Mouse (Mus musculus): ENCODE data around the gene Tnpo1. TPM values are rescaled to one million over a fixed set of nuclear protein-coding genes. Genes with fewer than 3 reads are reported as not detected.

The Tnpo1 gene
- polyA plus RNA-seq, 1 experiment from 2014 or later, result 124 TPM

- WGBS, result 70% methylated on average over 6 of the region's 6 CpGs
- DNase-seq (ENCODE audit: low spot score), result no peak
These were observed 16.2 kb upstream of the Tnpo1 start for GRCm38 (mm10) chr13:98942360-98942759.

GRCm38 (mm10) chr13:98941829-98942343 lies 15.7 kb upstream of the Tnpo1 start:
- 84% methylated on average over 7 of the region's 7 CpGs for WGBS
- Histone ChIP-seq H3K4me1 (replicated peaks; ENCODE audit: control insufficient read depth, insufficient read depth, low read length) (no peaks in the 10 kb centered on the region), H3K4me2 (replicated peaks; ENCODE audit: low read depth, low read length) (no peak overlapping the region), H3K9me3 (ENCODE audit: control insufficient read depth, low read length) (no peaks in the 10 kb centered on the region), H3K4me3 (ENCODE audit: low read depth, low read length) (no peak overlapping the region), H3K27ac (ENCODE audit: low read depth, low read length) (no peak overlapping the region), H3K36me3 (ENCODE audit: control insufficient read depth, insufficient read depth, low read length) (no peaks in the 10 kb centered on the region), H3K9ac (ENCODE audit: low read depth, low read length) (no peak overlapping the region), H3K27me3 (ENCODE audit: control insufficient read depth, insufficient read depth, low read length) (no peaks in the 10 kb centered on the region)
- DNase-seq (ENCODE audit: low spot score) (no peak), ATAC-seq (ENCODE audit: low FRiP score) (no peak)

More at GRCm38 (mm10) chr13:98942360-98942759, 16.2 kb upstream of the Tnpo1 start:
- Histone ChIP-seq H3K4me2 (replicated peaks; ENCODE audit: low read depth, low read length) (no peak overlapping the region), H3K27ac (ENCODE audit: low read depth, low read length) (no peak overlapping the region), H3K4me3 (ENCODE audit: low read depth, low read length) (no peak overlapping the region), H3K36me3 (ENCODE audit: control insufficient read depth, insufficient read depth, low read length) (no peaks in the 10 kb centered on the region), H3K9ac (ENCODE audit: low read depth, low read length) (no peak overlapping the region), H3K4me1 (replicated peaks; ENCODE audit: control insufficient read depth, insufficient read depth, low read length) (no peaks in the 10 kb centered on the region), H3K27me3 (ENCODE audit: control insufficient read depth, insufficient read depth, low read length) (no peaks in the 10 kb centered on the region), H3K9me3 (ENCODE audit: control insufficient read depth, low read length) (no peaks in the 10 kb centered on the region)
- no peak for ATAC-seq (ENCODE audit: low FRiP score)

GRCm38 (mm10) chr13:98937108-98937507 lies 10.9 kb upstream of the Tnpo1 start:
- ATAC-seq (ENCODE audit: low FRiP score) (no peak), DNase-seq (ENCODE audit: low spot score) (no peak)
- Histone ChIP-seq H3K4me3 (ENCODE audit: low read depth, low read length) (no peak overlapping the region), H3K27me3 (ENCODE audit: control insufficient read depth, insufficient read depth, low read length) (no peaks in the 10 kb centered on the region), H3K4me2 (replicated peaks; ENCODE audit: low read depth, low read length) (no peak overlapping the region), H3K36me3 (ENCODE audit: control insufficient read depth, insufficient read depth, low read length) (no peaks in the 10 kb centered on the region), H3K9ac (ENCODE audit: low read depth, low read length) (no peak overlapping the region), H3K9me3 (ENCODE audit: control insufficient read depth, low read length) (no peaks in the 10 kb centered on the region), H3K27ac (ENCODE audit: low read depth, low read length) (no peak overlapping the region), H3K4me1 (replicated peaks; ENCODE audit: control insufficient read depth, insufficient read depth, low read length) (no peaks in the 10 kb centered on the region)
- 86% methylated on average over 6 of the region's 6 CpGs for WGBS

- DNase-seq (ENCODE audit: low spot score) (no peak), ATAC-seq (ENCODE audit: low FRiP score) (no peak)
- Histone ChIP-seq H3K9ac (ENCODE audit: low read depth, low read length) (no peak overlapping the region), H3K4me2 (replicated peaks; ENCODE audit: low read depth, low read length) (no peak overlapping the region), H3K4me1 (replicated peaks; ENCODE audit: control insufficient read depth, insufficient read depth, low read length) (no peaks in the 10 kb centered on the region), H3K27ac (ENCODE audit: low read depth, low read length) (no peak overlapping the region), H3K4me3 (ENCODE audit: low read depth, low read length) (no peak overlapping the region), H3K27me3 (ENCODE audit: control insufficient read depth, insufficient read depth, low read length) (no peaks in the 10 kb centered on the region), H3K9me3 (ENCODE audit: control insufficient read depth, low read length) (no peaks in the 10 kb centered on the region), H3K36me3 (ENCODE audit: control insufficient read depth, insufficient read depth, low read length) (no peaks in the 10 kb centered on the region)
- WGBS, result 94% methylated on average over 2 of the region's 2 CpGs
These were observed 2.7 kb upstream of the Tnpo1 start for GRCm38 (mm10) chr13:98928908-98929307.

- Histone ChIP-seq H3K4me2 (replicated peaks; ENCODE audit: low read depth, low read length) (peak overlapping the region; percentile 67; the same call in 1 of the 2 replicates), H3K27me3 (ENCODE audit: control insufficient read depth, insufficient read depth, low read length) (no peaks in the 10 kb centered on the region), H3K4me1 (replicated peaks; ENCODE audit: control insufficient read depth, insufficient read depth, low read length) (no peaks in the 10 kb centered on the region), H3K4me3 (ENCODE audit: low read depth, low read length) (peak overlapping the region; percentile 93), H3K27ac (ENCODE audit: low read depth, low read length) (peak overlapping the region; percentile 95), H3K36me3 (ENCODE audit: control insufficient read depth, insufficient read depth, low read length) (0 out of 2 replicates have a peak, but pooled peaks cover 2% of the 10 kb centered on the region), H3K9me3 (ENCODE audit: control insufficient read depth, low read length) (no peaks in the 10 kb centered on the region), H3K9ac (ENCODE audit: low read depth, low read length) (peak overlapping the region; percentile 100; the same call in 1 of the 2 replicates)
- 75% methylated on average over 3 of the region's 3 CpGs for WGBS
- ATAC-seq (ENCODE audit: low FRiP score), result peak; percentile 8; the same call in 1 of the 2 replicates
- DNase-seq (ENCODE audit: low spot score), result no peak
These were observed 716 bp upstream of the Tnpo1 start for GRCm38 (mm10) chr13:98926958-98927242.

GRCm38 (mm10) chr13:98925486-98926212 lies 535 bp downstream of the Tnpo1 start:
- no peaks in the 10 kb centered on the region for H3K27me3 ChIP-seq (ENCODE audit: control insufficient read depth, insufficient read depth, low read length)
- H3K4me3 ChIP-seq (ENCODE audit: low read depth, low read length), result peak overlapping the region; percentile 93
- ATAC-seq (ENCODE audit: low FRiP score) (peak; percentile 69), DNase-seq (ENCODE audit: low spot score) (no peak)
- no peaks in the 10 kb centered on the region for H3K9me3 ChIP-seq (ENCODE audit: control insufficient read depth, low read length)
- H3K36me3 ChIP-seq (ENCODE audit: control insufficient read depth, insufficient read depth, low read length), result 0 out of 2 replicates have a peak, but pooled peaks cover 2% of the 10 kb centered on the region
- peak overlapping the region; percentile 77 for H3K4me2 ChIP-seq (replicated peaks; ENCODE audit: low read depth, low read length)
- H3K4me1 ChIP-seq (replicated peaks; ENCODE audit: control insufficient read depth, insufficient read depth, low read length), result no peaks in the 10 kb centered on the region
- H3K27ac ChIP-seq (ENCODE audit: low read depth, low read length), result peak overlapping the region; percentile 95
- peak overlapping the region; percentile 100 for H3K9ac ChIP-seq (ENCODE audit: low read depth, low read length)
- WGBS, result under 1% methylated on average over 49 of the region's 66 CpGs

GRCm38 (mm10) chr13:98924897-98925485 lies 1.2 kb downstream of the Tnpo1 start:
- H3K4me3 ChIP-seq (ENCODE audit: low read depth, low read length), result peak overlapping the region; percentile 93
- ATAC-seq (ENCODE audit: low FRiP score), result no peak
- no peaks in the 10 kb centered on the region for H3K4me1 ChIP-seq (replicated peaks; ENCODE audit: control insufficient read depth, insufficient read depth, low read length)
- peak overlapping the region; percentile 95; the same call in 1 of the 2 replicates for H3K27ac ChIP-seq (ENCODE audit: low read depth, low read length)
- no peaks in the 10 kb centered on the region for H3K27me3 ChIP-seq (ENCODE audit: control insufficient read depth, insufficient read depth, low read length)
- DNase-seq (ENCODE audit: low spot score), result no peak
- H3K9ac ChIP-seq (ENCODE audit: low read depth, low read length), result peak overlapping the region; percentile 100
- no peaks in the 10 kb centered on the region for H3K9me3 ChIP-seq (ENCODE audit: control insufficient read depth, low read length)
- peak overlapping the region; percentile 77 for H3K4me2 ChIP-seq (replicated peaks; ENCODE audit: low read depth, low read length)
- WGBS, result 21% methylated on average over 11 of the region's 11 CpGs
- 0 out of 2 replicates have a peak, but pooled peaks cover 2% of the 10 kb centered on the region for H3K36me3 ChIP-seq (ENCODE audit: control insufficient read depth, insufficient read depth, low read length)

- H3K27ac ChIP-seq (ENCODE audit: low read depth, low read length), result no peak overlapping the region
- no peak for ATAC-seq (ENCODE audit: low FRiP score)
- no peaks in the 10 kb centered on the region for H3K9me3 ChIP-seq (ENCODE audit: control insufficient read depth, low read length)
- H3K4me1 ChIP-seq (replicated peaks; ENCODE audit: control insufficient read depth, insufficient read depth, low read length), result no peaks in the 10 kb centered on the region
- H3K9ac ChIP-seq (ENCODE audit: low read depth, low read length), result no peak overlapping the region
- no peak overlapping the region for H3K4me2 ChIP-seq (replicated peaks; ENCODE audit: low read depth, low read length)
- no peak overlapping the region for H3K4me3 ChIP-seq (ENCODE audit: low read depth, low read length)
- no peak for DNase-seq (ENCODE audit: low spot score)
- 0 out of 2 replicates have a peak, but pooled peaks cover 2% of the 10 kb centered on the region for H3K36me3 ChIP-seq (ENCODE audit: control insufficient read depth, insufficient read depth, low read length)
- WGBS, result 94% methylated on average over 3 of the region's 3 CpGs
- H3K27me3 ChIP-seq (ENCODE audit: control insufficient read depth, insufficient read depth, low read length), result no peaks in the 10 kb centered on the region
These were observed 3.4 kb downstream of the Tnpo1 start for GRCm38 (mm10) chr13:98922806-98923205.

Measured in hindbrain, embryonic 11.5 days (tissue).